Mouse (Mus musculus): ENCODE data around the gene 1700001K19Rik. TPM values are rescaled to one million over a fixed set of nuclear protein-coding genes. Genes with fewer than 3 reads are reported as not detected.
"Not testable (repeated sequence)": the region's sequence is repeated elsewhere in the genome, so short reads cannot be mapped to it uniquely, and the experiment has no call there.

Gene 1700001K19Rik
- total RNA-seq, 2 experiments from 2014 or later, result not detected

- no peak for ATAC-seq (replicated peaks; ENCODE audit: low FRiP score, low TSS enrichment, poor library complexity, severe bottlenecking)
Observed at GRCm38 (mm10) chr12:110696975-110697400, 14.6 kb upstream of the 1700001K19Rik start.

GRCm38 (mm10) chr12:110696173-110696974, 14.0 kb upstream of the 1700001K19Rik start:
- peak; percentile 45 for ATAC-seq (replicated peaks; ENCODE audit: low FRiP score, low TSS enrichment, poor library complexity, severe bottlenecking)

GRCm38 (mm10) chr12:110695676-110696171, 13.3 kb upstream of the 1700001K19Rik start:
- peak; percentile 8; the same call in 1 of the 2 replicates for ATAC-seq (replicated peaks; ENCODE audit: low FRiP score, low TSS enrichment, poor library complexity, severe bottlenecking)

GRCm38 (mm10) chr12:110693378-110693777, 11.0 kb upstream of the 1700001K19Rik start:
- ATAC-seq (replicated peaks; ENCODE audit: low FRiP score, low TSS enrichment, poor library complexity, severe bottlenecking), result not testable (repeated sequence)

- peak; percentile 27 for ATAC-seq (replicated peaks; ENCODE audit: low FRiP score, low TSS enrichment, poor library complexity, severe bottlenecking)
Observed at GRCm38 (mm10) chr12:110689919-110690643, 7.7 kb upstream of the 1700001K19Rik start.

GRCm38 (mm10) chr12:110688921-110689320, 6.5 kb upstream of the 1700001K19Rik start:
- ATAC-seq (replicated peaks; ENCODE audit: low FRiP score, low TSS enrichment, poor library complexity, severe bottlenecking), result peak; percentile 2; the same call in 1 of the 2 replicates

GRCm38 (mm10) chr12:110687894-110688734, 5.7 kb upstream of the 1700001K19Rik start:
- peak; percentile 39 for ATAC-seq (replicated peaks; ENCODE audit: low FRiP score, low TSS enrichment, poor library complexity, severe bottlenecking)

- no peak for ATAC-seq (replicated peaks; ENCODE audit: low FRiP score, low TSS enrichment, poor library complexity, severe bottlenecking)
Observed at GRCm38 (mm10) chr12:110683580-110683979, 1.2 kb upstream of the 1700001K19Rik start.

GRCm38 (mm10) chr12:110681878-110682277, 541 bp downstream of the 1700001K19Rik start:
- ATAC-seq (replicated peaks; ENCODE audit: low FRiP score, low TSS enrichment, poor library complexity, severe bottlenecking), result no peak

- ATAC-seq (replicated peaks; ENCODE audit: low FRiP score, low TSS enrichment, poor library complexity, severe bottlenecking), result no peak
Observed at GRCm38 (mm10) chr12:110681191-110681590, 1.2 kb downstream of the 1700001K19Rik start.

- peak; percentile 58 for ATAC-seq (replicated peaks; ENCODE audit: low FRiP score, low TSS enrichment, poor library complexity, severe bottlenecking)
Observed at GRCm38 (mm10) chr12:110674243-110674642, 8.2 kb downstream of the 1700001K19Rik start.

GRCm38 (mm10) chr12:110667466-110668077, 14.8 kb downstream of the 1700001K19Rik start:
- no peak for ATAC-seq (replicated peaks; ENCODE audit: low FRiP score, low TSS enrichment, poor library complexity, severe bottlenecking)

- no peak for ATAC-seq (replicated peaks; ENCODE audit: low FRiP score, low TSS enrichment, poor library complexity, severe bottlenecking)
Observed at GRCm38 (mm10) chr12:110661746-110662145, 20.7 kb downstream of the 1700001K19Rik start.

GRCm38 (mm10) chr12:110651464-110651863, 31.0 kb downstream of the 1700001K19Rik start:
- no peak for ATAC-seq (replicated peaks; ENCODE audit: low FRiP score, low TSS enrichment, poor library complexity, severe bottlenecking)

GRCm38 (mm10) chr12:110650241-110650641, 32.2 kb downstream of the 1700001K19Rik start:
- no peak for ATAC-seq (replicated peaks; ENCODE audit: low FRiP score, low TSS enrichment, poor library complexity, severe bottlenecking)

- no peak for ATAC-seq (replicated peaks; ENCODE audit: low FRiP score, low TSS enrichment, poor library complexity, severe bottlenecking)
Observed at GRCm38 (mm10) chr12:110637507-110638114, 44.8 kb downstream of the 1700001K19Rik start.

GRCm38 (mm10) chr12:110636293-110636692, 46.1 kb downstream of the 1700001K19Rik start:
- ATAC-seq (replicated peaks; ENCODE audit: low FRiP score, low TSS enrichment, poor library complexity, severe bottlenecking), result no peak

- ATAC-seq (replicated peaks; ENCODE audit: low FRiP score, low TSS enrichment, poor library complexity, severe bottlenecking), result no peak
Observed at GRCm38 (mm10) chr12:110630056-110630455, 52.4 kb downstream of the 1700001K19Rik start.
